Mouse (Mus musculus) olfactory bulb, adult 2 months (tissue): ENCODE measurements around the gene Rac3. TPM values are rescaled to one million over a fixed set of nuclear protein-coding genes. Genes with fewer than 3 reads are reported as not detected.

ENCODE experiments used
- H3K27ac ChIP-seq: fragments of 200-500 bp; 2 replicates; pipeline ENCODE4 v1.5.1; 2012; ENCODE audit warnings: low read depth, low read length; ENCODE audit not compliant: insufficient read depth
- H3K4me1 ChIP-seq: fragments of 200-500 bp; 2 replicates; pipeline ENCODE4 v1.6.1; 2012; ENCODE audit warnings: low read length; ENCODE audit not compliant: control insufficient read depth, insufficient read depth
- H3K4me3 ChIP-seq: fragments of 200-500 bp; 2 replicates; pipeline ENCODE4 v1.5.1; 2012; ENCODE audit warnings: mild to moderate bottlenecking, low read depth, low read length, moderate library complexity; ENCODE audit not compliant: insufficient read depth
- CTCF ChIP-seq: fragments of 200-500 bp; IDR thresholded peaks from 2 replicates; pipeline ENCODE4 v1.5.1; 2012; ENCODE audit warnings: low read depth, mild to moderate bottlenecking, low read length, moderate library complexity; ENCODE audit not compliant: insufficient read depth
- POLR2A ChIP-seq: fragments of 200-500 bp; IDR thresholded peaks from 2 replicates; pipeline ENCODE4 v1.6.1; 2012; ENCODE audit warnings: mild to moderate bottlenecking, low read depth, low read length, moderate library complexity; ENCODE audit not compliant: insufficient read depth
- WGBS: fragments of 180-500 bp; shearing (Covaris S2); methylation state at CpG from one replicate; pipeline ENCODE4 v1.1.7; 2018; 5-methylcytosine and 5-hydroxymethylcytosine counted together
- polyA plus RNA-seq: library from polyadenylated mRNA; stranded (reverse); fragments of >200 nt; gene quantifications from 2 replicates; pipeline ENCODE4 v1.2.4, GENCODE M21; 2012; ENCODE audit warnings: low replicate concordance; ENCODE audit not compliant: missing spikeins, insufficient read depth, insufficient read length

The Rac3 gene
- polyA plus RNA-seq, 1 experiment: not detected

DNA sequence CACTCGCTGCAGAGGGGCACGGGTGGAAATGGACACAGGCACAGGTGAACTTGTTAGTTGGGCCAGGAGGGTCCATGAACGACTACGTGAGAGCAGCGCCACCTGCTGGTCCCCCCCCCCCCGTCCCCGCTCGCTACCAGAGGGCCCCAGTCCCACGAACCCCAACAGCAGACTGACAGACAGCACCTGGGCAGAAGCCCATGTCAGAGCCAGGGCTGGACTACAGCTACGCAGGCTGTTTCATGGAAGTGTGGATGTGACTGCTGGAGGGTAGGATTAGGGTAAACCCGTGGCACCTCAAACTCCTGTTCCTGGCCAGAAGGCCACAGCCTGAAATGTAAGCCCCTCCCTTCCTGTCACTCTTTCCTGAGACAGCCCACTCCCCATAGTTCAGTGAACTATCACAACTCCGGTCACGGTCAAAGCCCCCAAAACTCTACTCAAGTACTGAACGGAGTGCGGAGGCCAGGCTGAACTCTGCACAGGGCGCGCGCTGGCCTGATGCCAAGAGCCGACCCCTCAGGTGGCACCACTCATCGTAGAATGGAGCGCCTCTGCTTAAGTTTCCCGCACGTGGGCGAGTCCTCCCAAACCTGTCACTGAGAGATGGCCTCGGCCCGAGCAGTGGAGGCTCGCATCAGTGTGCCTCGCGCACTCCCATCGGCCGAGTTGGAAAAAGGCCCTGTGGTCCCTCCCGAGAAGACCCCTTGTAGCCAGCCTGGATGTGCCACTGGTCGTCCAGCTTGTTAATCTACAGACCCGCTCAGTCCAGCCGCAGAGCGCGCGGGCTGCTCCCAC lies 8.3 kb upstream of the Rac3 start:
- 1% methylated on average over 38 of the region's 38 CpGs for WGBS
- peak overlapping the region; percentile 64 for H3K4me3 ChIP-seq
- no peak overlapping the region for H3K27ac ChIP-seq
- TF ChIP-seq POLR2A (no peak), CTCF (peak; percentile 63)
- peaks cover 23% of the 10 kb centered on the region for H3K4me1 ChIP-seq

- H3K4me3 ChIP-seq: peak within 1 kb of the TSS; percentile 74
- WGBS: under 1% methylated on average over 53 of the region's 53 CpGs
- no peak within 1 kb of the TSS for H3K27ac ChIP-seq
- H3K4me1 ChIP-seq: peaks cover 23% of the 10 kb centered on the region
- no peak for TF ChIP-seq CTCF
- TF ChIP-seq POLR2A: peak; percentile 32; the same call in 1 of the 2 replicates
Measured at GRCm38 (mm10) chr11:120713580-120714518, 7.4 kb upstream of the Rac3 start, which contains the start of the genes Cenpx and Lrrc45. Gene Cenpx (minus strand): TSS chr11:120713738. Gene Lrrc45 (plus strand): TSS chr11:120713925.

- WGBS: 53% methylated on average over 10 of the region's 10 CpGs
- no peak for TF ChIP-seq POLR2A
- H3K27ac ChIP-seq: no peak overlapping the region
- H3K4me3 ChIP-seq: peak overlapping the region; percentile 74
- peaks cover 23% of the 10 kb centered on the region for H3K4me1 ChIP-seq
Measured at GRCm38 (mm10) chr11:120714546-120714945, 6.7 kb upstream of the Rac3 start.

DNA sequence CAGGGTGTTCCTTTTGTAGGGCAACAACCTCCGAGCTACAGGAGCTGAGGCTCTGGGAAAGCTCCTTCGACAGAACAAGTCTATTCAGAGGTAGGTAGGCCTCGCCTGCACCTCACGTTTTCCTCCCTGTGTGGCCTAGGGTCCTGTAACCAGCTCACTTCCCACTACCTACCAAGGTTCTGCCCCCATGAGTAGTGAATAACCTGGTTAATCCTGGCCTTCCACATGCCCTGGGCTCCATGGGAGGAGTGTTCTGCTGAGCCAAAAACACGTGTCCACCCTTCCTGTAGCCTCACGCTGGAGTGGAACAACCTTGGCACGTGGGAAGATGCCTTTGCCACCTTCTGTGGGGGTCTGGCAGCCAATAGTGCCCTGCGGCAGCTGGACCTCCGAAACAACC lies 6.1 kb upstream of the Rac3 start:
- peaks cover 23% of the 10 kb centered on the region for H3K4me1 ChIP-seq
- no peak overlapping the region for H3K4me3 ChIP-seq
- no peak overlapping the region for H3K27ac ChIP-seq
- WGBS: 86% methylated on average over 9 of the region's 9 CpGs
- TF ChIP-seq POLR2A (no peak), CTCF (no peak)

DNA sequence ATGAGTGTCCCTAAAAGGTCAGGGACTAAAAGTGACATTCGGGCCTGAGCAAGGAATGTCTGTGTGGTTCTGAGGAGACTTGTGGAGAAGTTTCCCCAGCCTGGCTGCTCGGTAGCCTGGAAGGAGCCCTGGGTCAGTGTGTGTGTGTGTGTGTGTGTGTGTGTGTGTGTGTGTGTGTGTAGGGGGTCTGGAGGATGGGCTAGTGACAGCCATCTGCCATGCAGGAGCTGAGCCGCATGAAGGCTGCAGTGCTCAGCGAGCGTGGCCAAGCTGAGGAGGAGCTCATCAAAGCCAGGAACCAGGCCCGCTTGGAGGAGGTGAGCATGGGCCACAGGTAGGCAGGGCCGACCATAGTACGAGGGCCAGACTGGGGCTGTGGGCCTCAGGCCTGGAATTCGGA lies 2.0 kb upstream of the Rac3 start:
- Histone ChIP-seq H3K4me1 (peaks cover 26% of the 10 kb centered on the region), H3K4me3 (no peak overlapping the region), H3K27ac (no peak overlapping the region)
- TF ChIP-seq POLR2A (no peak), CTCF (no peak)
- WGBS: 95% methylated on average over 9 of the region's 9 CpGs

DNA sequence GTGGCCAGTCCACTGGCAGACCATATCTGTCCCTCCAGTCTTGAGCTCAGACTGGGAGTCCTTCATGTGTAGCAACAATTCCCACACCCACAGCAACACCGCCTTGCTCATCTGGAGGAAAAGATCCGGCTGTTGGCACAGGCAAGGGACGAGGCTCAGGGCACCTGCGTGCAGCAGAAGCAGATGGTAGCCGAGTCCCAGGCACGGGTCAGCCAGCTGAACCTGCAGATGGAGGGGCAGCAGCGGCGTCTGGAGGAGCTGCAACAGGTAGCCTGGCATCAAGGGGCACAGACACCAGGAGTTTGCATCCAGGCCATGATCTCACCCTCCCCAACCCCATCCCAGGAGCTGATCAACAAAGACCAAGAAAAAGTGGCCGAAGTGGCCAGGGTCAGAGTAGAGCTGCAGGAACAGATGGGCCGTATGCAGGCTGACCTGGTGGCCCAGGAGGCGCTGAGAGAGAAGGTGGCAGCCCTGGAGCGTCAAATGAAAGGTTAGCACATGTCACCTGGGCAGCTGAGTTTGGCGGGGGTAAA lies 1.4 kb upstream of the Rac3 start:
- WGBS: 89% methylated on average over 13 of the region's 13 CpGs
- H3K4me1 ChIP-seq: peaks cover 19% of the 10 kb centered on the region
- H3K4me3 ChIP-seq: no peak overlapping the region
- TF ChIP-seq POLR2A: no peak
- no peak for TF ChIP-seq CTCF
- no peak overlapping the region for H3K27ac ChIP-seq

DNA sequence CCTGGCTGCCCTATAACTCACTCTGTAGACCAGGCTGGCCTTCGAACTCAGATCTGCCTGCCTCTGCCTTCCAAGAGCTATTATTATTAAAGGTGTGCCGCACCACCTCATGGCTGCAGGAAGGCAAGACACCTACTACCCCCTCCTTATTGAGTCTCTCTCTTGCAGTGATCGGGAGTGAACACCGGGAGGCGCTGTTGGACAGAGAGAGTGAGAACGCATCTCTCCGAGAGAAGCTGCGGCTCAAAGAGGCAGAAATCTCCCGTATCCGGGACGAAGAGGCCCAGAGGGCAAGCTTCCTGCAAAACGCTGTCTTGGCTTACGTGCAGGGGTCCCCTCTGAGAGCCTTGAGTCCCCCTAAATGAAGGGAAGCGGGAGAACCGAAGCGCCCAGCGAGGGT lies 820 bp upstream of the Rac3 start:
- no peak for TF ChIP-seq POLR2A
- peak; percentile 66; the same call in 1 of the 2 replicates for TF ChIP-seq CTCF
- Histone ChIP-seq H3K27ac (no peak overlapping the region), H3K4me1 (peaks cover 18% of the 10 kb centered on the region), H3K4me3 (peak overlapping the region; percentile 66)
- 9% methylated on average over 17 of the region's 17 CpGs for WGBS

GRCm38 (mm10) chr11:120722067-120722630 lies 879 bp downstream of the Rac3 start:
- H3K27ac ChIP-seq: no peak overlapping the region
- 20% methylated on average over 21 of the region's 21 CpGs for WGBS

More at GRCm38 (mm10) chr11:120722067-120722630, 879 bp downstream of the Rac3 start:
- Histone ChIP-seq H3K4me1 (peaks cover 27% of the 10 kb centered on the region), H3K4me3 (peak overlapping the region; percentile 66)
- no peak for TF ChIP-seq CTCF
- no peak for TF ChIP-seq POLR2A
